Mouse (Mus musculus) naive thymus-derived CD4-positive, alpha-beta T cell, adult 5 months (primary cell): ENCODE measurements around the gene Chkb. TPM values are rescaled to one million over a fixed set of nuclear protein-coding genes. Genes with fewer than 3 reads are reported as not detected.

Experiments
- polyA plus RNA-seq: library from polyadenylated mRNA; unstranded; fragments of 100-300 nt; shearing (Covaris generic); gene quantifications from one replicate; pipeline ENCODE4 v1.2.1, GENCODE M21; 2017

The Chkb gene
- polyA plus RNA-seq: 145 TPM

GRCm38 (mm10) chr15:89429352-89430221, at the start of gene Chkb, which contains the start of the genes C730034F03Rik and Gm44502:
Gene Chkb (minus strand): TSS chr15:89429908.
Gene C730034F03Rik (plus strand): TSS chr15:89429589.
Gene Gm44502 (minus strand): TSS chr15:89429696.

GRCm38 (mm10) chr15:89477091-89477491, 47.4 kb upstream of the Chkb start, which contains the start of gene Arsa:
Gene Arsa (minus strand): TSS chr15:89477425.

GRCm38 (mm10) chr15:89453865-89454478, 24.3 kb upstream of the Chkb start, which contains the start of gene Mapk8ip2:
Gene Mapk8ip2 (plus strand): TSS chr15:89453913.

GRCm38 (mm10) chr15:89425711-89426121, 4.0 kb downstream of the Chkb start, which contains the start of gene Cpt1b:
Gene Cpt1b (minus strand): TSS chr15:89425863.

GRCm38 (mm10) chr15:89410118-89410517, 19.6 kb downstream of the Chkb start, which contains the start of gene Syce3:
Gene Syce3 (minus strand): TSS chr15:89410503.

GRCm38 (mm10) chr15:89384617-89385016, 45.1 kb downstream of the Chkb start, which contains the start of gene Klhdc7b:
Gene Klhdc7b (plus strand): TSS chr15:89384917.

GRCm38 (mm10) chr15:89378831-89379401, 50.8 kb downstream of the Chkb start, which contains the start of gene Odf3b:
Gene Odf3b (minus strand): TSS chr15:89379282.

GRCm38 (mm10) chr15:89376957-89377356, 52.8 kb downstream of the Chkb start, which contains the start of gene Tymp:
Gene Tymp (minus strand): TSS chr15:89377039.

Other genes with a start within 250 kb of the Chkb start
- gene Plxnb2, start 249.1 kb downstream of the Chkb start, polyA plus RNA-seq: 0.30 TPM
- 47.8 TPM for gene Dennd6b, start 233.4 kb downstream of the Chkb start, polyA plus RNA-seq
- gene Ppp6r2, start 218.4 kb downstream of the Chkb start, polyA plus RNA-seq: 14.5 TPM
- gene Sbf1, start 114.6 kb downstream of the Chkb start, polyA plus RNA-seq: 191 TPM
- gene Adm2, start 107.2 kb downstream of the Chkb start, polyA plus RNA-seq: not detected
- not detected for gene Miox, start 95.5 kb downstream of the Chkb start, polyA plus RNA-seq
- 57.9 TPM for gene Lmf2, start 74.2 kb downstream of the Chkb start, polyA plus RNA-seq
- 142 TPM for gene Ncaph2, start 74.2 kb downstream of the Chkb start, polyA plus RNA-seq
- 4.6 TPM for gene Sco2, start 56.1 kb downstream of the Chkb start, polyA plus RNA-seq
- 1.0 TPM for gene Tymp, start 52.9 kb downstream of the Chkb start, polyA plus RNA-seq
- not detected for gene Odf3b, start 50.6 kb downstream of the Chkb start, polyA plus RNA-seq
- not detected for gene Klhdc7b, start 45.0 kb downstream of the Chkb start, polyA plus RNA-seq
- not detected for gene Syce3, start 19.4 kb downstream of the Chkb start, polyA plus RNA-seq
- gene Cpt1b, start 4.0 kb downstream of the Chkb start, polyA plus RNA-seq: not detected
- 11.5 TPM for gene C730034F03Rik, start 319 bp downstream of the Chkb start, polyA plus RNA-seq
- gene Gm44502, start 212 bp downstream of the Chkb start, polyA plus RNA-seq: 0.42 TPM
- gene Mapk8ip2, start 24.0 kb upstream of the Chkb start, polyA plus RNA-seq: not detected
- gene Arsa, start 47.5 kb upstream of the Chkb start, polyA plus RNA-seq: 20.8 TPM
- not detected for gene Shank3, start 69.7 kb upstream of the Chkb start, polyA plus RNA-seq
- not detected for gene Acr, start 138.4 kb upstream of the Chkb start, polyA plus RNA-seq
- gene Rabl2, start 162.0 kb upstream of the Chkb start, polyA plus RNA-seq: 0.40 TPM